Comparison of ENCODE assay signal across 9 mouse cellular contexts in the genomic region with DNA sequence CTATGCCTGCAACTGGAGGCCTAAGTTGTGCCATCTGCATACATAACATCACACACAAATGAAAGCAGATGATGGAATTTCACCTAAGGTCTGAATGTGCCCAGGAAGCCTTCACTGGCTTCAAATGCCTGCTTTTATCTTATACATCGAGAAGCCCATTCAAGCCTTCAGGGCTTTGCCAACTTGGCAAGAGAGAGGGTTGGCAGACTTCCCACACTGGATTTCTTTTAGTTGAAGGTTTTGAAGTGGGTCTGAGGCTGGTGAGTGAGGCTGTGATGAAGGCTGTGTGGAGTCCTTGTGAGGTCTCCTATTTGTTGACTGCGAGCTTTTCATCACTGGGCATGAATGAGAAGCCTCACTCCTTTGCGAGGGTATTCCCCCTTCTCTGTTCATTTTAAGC.
DNase-seq lines count a peak whose midpoint lies in the region; ATAC-seq lines count a peak whose summit lies in the region.
"Had no signal": no experiment of that assay in that cellular context is flagged by ENCODE, and none has a peak within 500 bp of the region (broad histone marks: within the 10 kb centered on the region; RNA-seq: fewer than 3 reads in every experiment).

No protein-coding gene starts in this region.

- WGBS in hindbrain, embryonic 13.5 days: 37% methylated on average over 3 of the region's 3 CpGs
- WGBS in hindbrain, embryonic 11.5 days: 79% methylated on average over 3 of the region's 3 CpGs
- WGBS in neural tube, embryonic 14.5 days: 51% methylated on average over 3 of the region's 3 CpGs

- no peak overlapping the region for H3K9ac ChIP-seq in hindbrain, embryonic 13.5 days
- H3K9ac ChIP-seq in hindbrain, embryonic 11.5 days (ENCODE audit: low read depth, low read length): no peak overlapping the region
- H3K9ac ChIP-seq in neural tube, embryonic 14.5 days (replicated peaks; ENCODE audit: low read depth, low read length): no peak overlapping the region

- H3K4me1 ChIP-seq in hindbrain, embryonic 13.5 days (replicated peaks): no peaks in the 10 kb centered on the region
- no peaks in the 10 kb centered on the region for H3K4me1 ChIP-seq in hindbrain, embryonic 11.5 days (replicated peaks; ENCODE audit: control insufficient read depth, insufficient read depth, low read length)
- no peaks in the 10 kb centered on the region for H3K4me1 ChIP-seq in neural tube, embryonic 14.5 days (ENCODE audit: control insufficient read depth, insufficient read depth, low read length)

- H3K4me3 ChIP-seq in hindbrain, embryonic 13.5 days: no peak overlapping the region
- no peak overlapping the region for H3K4me3 ChIP-seq in hindbrain, embryonic 11.5 days (ENCODE audit: low read depth, low read length)
- no peak overlapping the region for H3K4me3 ChIP-seq in neural tube, embryonic 14.5 days (ENCODE audit: low read depth, low read length)

- H3K4me2 ChIP-seq in hindbrain, embryonic 13.5 days: no peak overlapping the region
- H3K4me2 ChIP-seq in hindbrain, embryonic 11.5 days (replicated peaks; ENCODE audit: low read depth, low read length): no peak overlapping the region
- no peak overlapping the region for H3K4me2 ChIP-seq in neural tube, embryonic 14.5 days (ENCODE audit: low read depth, low read length)

- H3K27ac ChIP-seq in hindbrain, embryonic 13.5 days: no peak overlapping the region
- H3K27ac ChIP-seq in hindbrain, embryonic 11.5 days (ENCODE audit: low read depth, low read length): no peak overlapping the region
- H3K27ac ChIP-seq in neural tube, embryonic 14.5 days (ENCODE audit: low read depth, low read length): no peak overlapping the region

- H3K9me3 ChIP-seq in hindbrain, embryonic 13.5 days: no peaks in the 10 kb centered on the region
- H3K9me3 ChIP-seq in hindbrain, embryonic 11.5 days (ENCODE audit: control insufficient read depth, low read length): no peaks in the 10 kb centered on the region
- no peaks in the 10 kb centered on the region for H3K9me3 ChIP-seq in neural tube, embryonic 14.5 days (ENCODE audit: control insufficient read depth, low read length)
- H3K9me3 ChIP-seq: G1E had no signal

- DNase-seq in hindbrain, embryonic 11.5 days (ENCODE audit: low spot score): no peak
- DNase-seq in brain, adult 2 months (ENCODE audit: low read depth, low spot score): peak; percentile 75
- DNase-seq in left cerebral cortex, adult 11 months (ENCODE audit: low spot score): peak; percentile 7
- no peak for DNase-seq in c-Kit-positive CD71-positive TER-119-positive erythroid progenitor cells, embryonic 14.5 days (ENCODE audit: low spot score)

- peak; percentile 89 for ATAC-seq in hindbrain, embryonic 13.5 days (ENCODE audit: low FRiP score)
- no peak for ATAC-seq in hindbrain, embryonic 11.5 days (ENCODE audit: low FRiP score)
- peak; percentile 31; the same call in 1 of the 2 replicates for ATAC-seq in frontal cortex, adult (ENCODE audit: low TSS enrichment)
- ATAC-seq in neural tube, embryonic 14.5 days (ENCODE audit: low read depth): peak; percentile 91
- no peak for ATAC-seq in erythroblast, adult 5-6 weeks (replicated peaks; ENCODE audit: low FRiP score, poor library complexity, severe bottlenecking)

- no peaks in the 10 kb centered on the region for H3K27me3 ChIP-seq in hindbrain, embryonic 13.5 days
- no peaks in the 10 kb centered on the region for H3K27me3 ChIP-seq in hindbrain, embryonic 11.5 days (ENCODE audit: control insufficient read depth, insufficient read depth, low read length)
- no peaks in the 10 kb centered on the region for H3K27me3 ChIP-seq in neural tube, embryonic 14.5 days (ENCODE audit: control insufficient read depth, insufficient read depth, low read length)

- no peaks in the 10 kb centered on the region for H3K36me3 ChIP-seq in hindbrain, embryonic 13.5 days
- H3K36me3 ChIP-seq in hindbrain, embryonic 11.5 days (ENCODE audit: control insufficient read depth, insufficient read depth, low read length): no peaks in the 10 kb centered on the region
- H3K36me3 ChIP-seq in neural tube, embryonic 14.5 days (ENCODE audit: control insufficient read depth, insufficient read depth, low read length): no peaks in the 10 kb centered on the region
- H3K36me3 ChIP-seq: G1E had no signal

Comparison
In these comparisons a context has a peak if more than half of its experiments do, and no peak if none do; other contexts are left out.
1. ATAC-seq: peak in hindbrain, embryonic 13.5 days (single experiment), frontal cortex, adult (single experiment) and neural tube, embryonic 14.5 days (single experiment); none in hindbrain, embryonic 11.5 days (single experiment) and erythroblast, adult 5-6 weeks (single experiment).
2. DNase-seq: peak in brain, adult 2 months (single experiment) and left cerebral cortex, adult 11 months (single experiment); none in hindbrain, embryonic 11.5 days (single experiment) and c-Kit-positive CD71-positive TER-119-positive erythroid progenitor cells, embryonic 14.5 days (single experiment).